Mouse (Mus musculus): ENCODE measurements around the gene Sympk. TPM values are rescaled to one million over a fixed set of nuclear protein-coding genes. Genes with fewer than 3 reads are reported as not detected.

The Sympk gene
- polyA plus RNA-seq, 2 experiments = 10.7 to 27.3 TPM

DNA sequence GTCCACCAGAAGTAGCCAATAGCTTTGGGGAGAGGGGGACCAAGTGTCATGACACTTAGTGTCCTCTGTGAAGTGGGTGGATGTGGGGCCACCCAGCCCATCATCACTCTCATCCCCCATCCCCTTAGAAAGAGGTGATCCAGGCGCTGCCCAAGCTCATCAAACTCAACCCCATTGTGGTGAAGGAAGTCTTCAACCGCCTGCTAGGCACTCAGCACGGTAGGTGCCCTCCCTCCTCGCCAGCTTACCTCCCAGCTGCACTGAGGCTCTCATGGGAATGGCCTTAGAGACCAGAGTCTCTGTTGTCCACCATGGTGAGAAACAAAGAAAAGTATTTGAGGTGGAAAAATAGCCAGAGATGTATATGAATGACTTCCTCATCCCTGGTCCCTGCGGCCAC, 25.1 kb downstream of the Sympk start:
- Histone ChIP-seq H3K9me3 (ENCODE audit: control insufficient read depth, low read length) (no peaks in the 10 kb centered on the region), H3K4me2 (ENCODE audit: low read depth) (no peak overlapping the region), H3K27ac (no peak overlapping the region), H3K4me3 (ENCODE audit: insufficient read depth in 1 of 2, low read depth in 2 of 2, low read length in 2 of 2) (no peak overlapping the region), H3K4me1 (replicated peaks; ENCODE audit: control insufficient read depth in 2 of 2, insufficient read depth in 2 of 2, low read length in 1 of 2) (no peaks in the 10 kb centered on the region), H3K9ac (replicated peaks) (no peak overlapping the region), H3K36me3 (replicated peaks; ENCODE audit: control insufficient read depth, insufficient read depth, low read depth) (peaks cover 37% of the 10 kb centered on the region), H3K27me3 (ENCODE audit: control insufficient read depth, insufficient read depth, low read length) (no peaks in the 10 kb centered on the region)
- ATAC-seq (ENCODE audit: insufficient read depth) (no peak), DNase-seq (ENCODE audit: low read depth in 3 of 3, low spot score in 3 of 3) (no peak)
- no peak for TF ChIP-seq CTCF (IDR thresholded peaks at IDR 0.05; ENCODE audit: low read depth)
- no peak for TF ChIP-seq EP300 (IDR thresholded peaks at IDR 0.05; ENCODE audit: low read depth)
- WGBS (ENCODE audit: insufficient replicate concordance) = 77% methylated on average over 5 of the region's 5 CpGs

DNA sequence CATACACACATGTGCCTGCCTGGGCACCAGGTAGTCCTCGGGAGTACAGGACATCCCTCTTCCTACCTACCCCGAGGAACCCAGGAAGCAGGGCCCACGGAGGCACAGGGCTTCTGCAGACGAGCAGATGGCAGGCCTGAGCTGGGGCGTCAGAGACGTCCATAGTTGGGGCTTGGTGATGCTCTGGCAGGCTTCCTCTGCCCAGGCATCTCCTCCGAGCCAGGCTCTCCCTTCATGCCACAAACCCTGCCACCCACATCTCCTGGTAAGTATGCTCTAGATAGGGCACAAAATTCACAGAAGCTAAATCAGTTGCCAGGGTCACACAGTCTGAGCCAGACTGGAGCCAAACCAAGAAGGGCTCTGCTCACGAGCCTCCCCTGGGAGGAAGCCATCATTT, 26.0 kb downstream of the Sympk start:
- no peaks in the 10 kb centered on the region for H3K4me1 ChIP-seq (replicated peaks; ENCODE audit: control insufficient read depth in 2 of 2, insufficient read depth in 2 of 2, low read length in 1 of 2)
- ATAC-seq (ENCODE audit: insufficient read depth) (no peak), DNase-seq (ENCODE audit: low read depth in 3 of 3, low spot score in 3 of 3) (no peak)
- H3K9ac ChIP-seq (replicated peaks) = no peak overlapping the region
- TF ChIP-seq CTCF (IDR thresholded peaks at IDR 0.05; ENCODE audit: low read depth) (no peak), EP300 (IDR thresholded peaks at IDR 0.05; ENCODE audit: low read depth) (no peak)
- H3K36me3 ChIP-seq (replicated peaks; ENCODE audit: control insufficient read depth, insufficient read depth, low read depth) = peaks cover 37% of the 10 kb centered on the region
- H3K27ac ChIP-seq = no peak overlapping the region
- WGBS (ENCODE audit: insufficient replicate concordance) = 71% methylated on average over 8 of the region's 8 CpGs
- no peak overlapping the region for H3K4me3 ChIP-seq (ENCODE audit: insufficient read depth in 1 of 2, low read depth in 2 of 2, low read length in 2 of 2)
- H3K9me3 ChIP-seq (ENCODE audit: control insufficient read depth, low read length) = no peaks in the 10 kb centered on the region
- H3K4me2 ChIP-seq (ENCODE audit: low read depth) = no peak overlapping the region
- no peaks in the 10 kb centered on the region for H3K27me3 ChIP-seq (ENCODE audit: control insufficient read depth, insufficient read depth, low read length)

DNA sequence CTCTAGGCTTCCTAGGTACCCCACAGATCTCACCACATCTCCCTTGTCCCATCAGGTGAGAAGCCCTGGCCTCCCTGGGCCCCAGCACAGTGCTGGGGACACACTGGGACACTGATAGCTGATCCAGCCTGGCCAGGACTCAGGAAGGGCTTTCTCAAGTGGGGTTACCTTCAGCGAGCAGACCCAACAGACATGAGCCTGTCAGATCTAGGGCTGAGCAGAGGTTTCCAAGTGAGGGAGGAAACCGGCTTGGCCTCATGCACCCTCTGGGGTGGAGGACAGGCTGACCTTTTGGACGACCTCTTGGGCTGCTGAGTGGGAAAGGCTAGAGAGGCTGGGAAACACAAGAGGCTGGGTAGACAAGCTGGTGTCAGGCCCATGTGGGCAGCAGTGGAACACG, 27.0 kb downstream of the Sympk start:
- no peak for DNase-seq (ENCODE audit: low read depth in 3 of 3, low spot score in 3 of 3)
- H3K4me2 ChIP-seq (ENCODE audit: low read depth) = no peak overlapping the region
- peaks cover 29% of the 10 kb centered on the region for H3K36me3 ChIP-seq (replicated peaks; ENCODE audit: control insufficient read depth, insufficient read depth, low read depth)

DNA sequence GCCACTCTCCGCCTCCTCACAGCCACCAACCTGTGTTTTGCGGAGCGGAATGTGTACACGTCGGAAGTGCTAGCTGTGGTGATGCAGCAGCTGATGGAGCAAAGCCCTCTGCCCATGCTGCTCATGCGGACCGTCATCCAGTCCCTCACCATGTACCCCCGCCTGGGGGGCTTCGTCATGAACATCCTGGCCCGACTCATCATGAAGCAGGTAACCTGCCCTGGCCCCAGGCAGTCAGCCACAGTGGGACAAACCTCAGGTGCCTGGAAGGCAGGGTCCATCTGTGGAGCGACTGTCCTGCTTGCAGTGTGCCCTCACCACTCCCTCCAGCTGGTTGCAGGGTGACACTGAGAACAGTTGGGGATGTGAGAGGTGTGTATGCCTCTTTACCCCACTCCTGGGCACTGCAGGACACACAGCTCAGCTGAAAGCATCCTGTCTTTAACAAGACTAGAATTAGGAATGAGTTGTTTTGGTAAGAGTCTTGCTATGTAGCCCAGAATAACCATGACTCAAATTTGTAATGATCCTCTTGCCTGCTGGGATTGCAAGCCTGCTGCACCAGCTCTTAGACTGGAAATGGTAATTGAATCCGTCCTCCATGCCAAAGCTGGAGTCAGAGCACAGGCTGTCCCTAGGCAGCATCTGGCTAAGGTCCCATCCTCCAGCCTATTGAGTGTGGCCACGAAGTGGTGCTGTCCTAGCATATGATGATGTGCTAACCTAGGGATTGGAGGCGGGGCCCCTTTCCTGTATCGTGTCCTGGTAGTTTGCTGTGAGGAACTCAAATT, 28.4 kb downstream of the Sympk start:
- Histone ChIP-seq H3K27ac (no peak overlapping the region), H3K9me3 (ENCODE audit: control insufficient read depth, low read length) (no peaks in the 10 kb centered on the region), H3K27me3 (ENCODE audit: control insufficient read depth, insufficient read depth, low read length) (no peaks in the 10 kb centered on the region), H3K4me2 (ENCODE audit: low read depth) (no peak overlapping the region), H3K4me1 (replicated peaks; ENCODE audit: control insufficient read depth in 2 of 2, insufficient read depth in 2 of 2, low read length in 1 of 2) (no peaks in the 10 kb centered on the region), H3K4me3 (ENCODE audit: insufficient read depth in 1 of 2, low read depth in 2 of 2, low read length in 2 of 2) (no peak overlapping the region), H3K36me3 (replicated peaks; ENCODE audit: control insufficient read depth, insufficient read depth, low read depth) (peaks cover 18% of the 10 kb centered on the region), H3K9ac (replicated peaks) (no peak overlapping the region)
- DNase-seq (ENCODE audit: low read depth in 3 of 3, low spot score in 3 of 3) (no peak), ATAC-seq (ENCODE audit: insufficient read depth) (no peak)
- WGBS (ENCODE audit: insufficient replicate concordance) = 81% methylated on average over 15 of the region's 15 CpGs
- TF ChIP-seq EP300 (IDR thresholded peaks at IDR 0.05; ENCODE audit: low read depth) (no peak), CTCF (IDR thresholded peaks at IDR 0.05; ENCODE audit: low read depth) (no peak)

More for the DNA sequence above, 27.0 kb downstream of the Sympk start:
- no peaks in the 10 kb centered on the region for H3K27me3 ChIP-seq (ENCODE audit: control insufficient read depth, insufficient read depth, low read length)
- H3K9me3 ChIP-seq (ENCODE audit: control insufficient read depth, low read length) = no peaks in the 10 kb centered on the region
- no peak overlapping the region for H3K9ac ChIP-seq (replicated peaks)
- H3K4me1 ChIP-seq (replicated peaks; ENCODE audit: control insufficient read depth in 2 of 2, insufficient read depth in 2 of 2, low read length in 1 of 2) = no peaks in the 10 kb centered on the region
- H3K27ac ChIP-seq = no peak overlapping the region
- no peak for ATAC-seq (ENCODE audit: insufficient read depth)
- no peak overlapping the region for H3K4me3 ChIP-seq (ENCODE audit: insufficient read depth in 1 of 2, low read depth in 2 of 2, low read length in 2 of 2)
- WGBS (ENCODE audit: insufficient replicate concordance) = 66% methylated on average over 4 of the region's 4 CpGs
- TF ChIP-seq CTCF (IDR thresholded peaks at IDR 0.05; ENCODE audit: low read depth) = no peak
- TF ChIP-seq EP300 (IDR thresholded peaks at IDR 0.05; ENCODE audit: low read depth) = no peak

DNA sequence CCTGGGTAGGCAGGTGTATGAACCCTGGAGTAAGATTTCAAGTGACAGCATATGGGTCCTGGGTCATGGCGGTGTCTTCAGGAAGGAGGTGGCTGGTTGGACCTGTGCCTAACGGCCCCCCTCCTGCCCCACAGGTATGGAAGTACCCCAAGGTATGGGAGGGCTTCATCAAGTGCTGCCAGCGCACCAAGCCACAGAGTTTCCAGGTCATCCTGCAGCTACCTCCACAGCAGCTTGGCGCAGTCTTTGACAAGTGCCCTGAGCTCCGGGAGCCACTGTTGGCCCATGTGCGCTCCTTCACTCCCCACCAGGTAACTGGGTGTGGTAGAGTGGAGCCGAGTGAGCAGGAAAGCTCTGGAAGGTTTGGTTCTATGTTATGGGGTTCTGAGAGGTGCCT, 29.0 kb downstream of the Sympk start:
- DNase-seq (ENCODE audit: low read depth in 3 of 3, low spot score in 3 of 3) (no peak), ATAC-seq (ENCODE audit: insufficient read depth) (no peak)
- H3K27ac ChIP-seq = no peak overlapping the region
- WGBS (ENCODE audit: insufficient replicate concordance) = 80% methylated on average over 7 of the region's 7 CpGs
- H3K36me3 ChIP-seq (replicated peaks; ENCODE audit: control insufficient read depth, insufficient read depth, low read depth) = peaks cover 12% of the 10 kb centered on the region; the same call in 1 of the 2 replicates
- no peak for TF ChIP-seq EP300 (IDR thresholded peaks at IDR 0.05; ENCODE audit: low read depth)
- TF ChIP-seq CTCF (IDR thresholded peaks at IDR 0.05; ENCODE audit: low read depth) = no peak
- no peak overlapping the region for H3K4me3 ChIP-seq (ENCODE audit: insufficient read depth in 1 of 2, low read depth in 2 of 2, low read length in 2 of 2)
- H3K4me1 ChIP-seq (replicated peaks; ENCODE audit: control insufficient read depth in 2 of 2, insufficient read depth in 2 of 2, low read length in 1 of 2) = no peaks in the 10 kb centered on the region
- H3K9ac ChIP-seq (replicated peaks) = no peak overlapping the region
- no peaks in the 10 kb centered on the region for H3K27me3 ChIP-seq (ENCODE audit: control insufficient read depth, insufficient read depth, low read length)
- no peak overlapping the region for H3K4me2 ChIP-seq (ENCODE audit: low read depth)
- H3K9me3 ChIP-seq (ENCODE audit: control insufficient read depth, low read length) = no peaks in the 10 kb centered on the region
